Mouse (Mus musculus) yolk sac, embryonic 10.5 days (tissue): ENCODE measurements at regions not wholly inside any gene's neighbourhood (a gene's known extent, or its start where the extent isn't known, plus 50 kb on each side); places are given as distances from the start of the nearest gene placed in this dataset.

Experiments used
- DNase-seq: peaks from one replicate; pipeline ENCODE4 v3.0.0-alpha.2; 2017; ENCODE audit warnings: low spot score

DNA sequence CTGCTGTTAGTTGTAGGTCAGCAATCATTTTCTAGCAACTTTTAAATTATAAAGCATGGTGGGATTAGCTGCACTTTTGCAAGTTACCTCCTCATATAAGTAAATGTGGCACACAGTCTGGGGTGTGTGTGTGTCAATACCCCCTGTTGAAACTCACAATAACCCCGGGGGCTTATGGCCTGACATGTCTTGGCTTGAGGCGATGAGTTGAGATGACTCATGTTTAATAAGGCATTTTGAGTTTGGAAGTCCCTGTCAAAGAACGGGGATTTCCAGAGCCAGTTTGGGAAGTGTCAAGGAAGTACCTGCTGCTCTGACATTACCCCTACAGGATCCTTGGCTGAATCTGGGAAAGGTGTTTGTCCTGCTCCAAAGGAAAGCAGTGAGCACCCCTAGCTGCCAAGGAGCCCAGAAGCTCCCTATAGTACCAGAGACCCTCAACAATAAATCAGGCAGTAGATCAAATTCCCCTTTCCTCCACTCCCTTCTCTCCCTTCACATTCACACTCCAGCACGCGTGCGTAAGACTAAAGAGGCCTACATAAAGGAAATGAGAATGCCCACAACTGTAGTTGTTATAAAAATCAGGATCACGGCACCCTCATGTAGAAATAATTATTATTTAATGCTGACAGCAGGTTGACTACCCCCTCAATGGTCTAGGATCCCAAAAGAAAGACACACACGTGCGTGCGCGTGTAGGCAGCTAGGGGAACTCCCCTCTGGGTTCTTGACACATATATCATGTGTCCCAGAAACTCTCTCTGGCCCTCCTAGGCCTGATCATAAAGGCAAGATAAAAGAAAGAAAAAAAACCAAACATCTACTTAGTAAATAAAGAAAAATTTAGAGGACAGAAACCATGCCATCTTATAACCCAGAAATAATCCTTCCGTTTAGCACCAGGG is 216.3 kb upstream of the Cdh5 start:
- no peak for DNase-seq

DNA sequence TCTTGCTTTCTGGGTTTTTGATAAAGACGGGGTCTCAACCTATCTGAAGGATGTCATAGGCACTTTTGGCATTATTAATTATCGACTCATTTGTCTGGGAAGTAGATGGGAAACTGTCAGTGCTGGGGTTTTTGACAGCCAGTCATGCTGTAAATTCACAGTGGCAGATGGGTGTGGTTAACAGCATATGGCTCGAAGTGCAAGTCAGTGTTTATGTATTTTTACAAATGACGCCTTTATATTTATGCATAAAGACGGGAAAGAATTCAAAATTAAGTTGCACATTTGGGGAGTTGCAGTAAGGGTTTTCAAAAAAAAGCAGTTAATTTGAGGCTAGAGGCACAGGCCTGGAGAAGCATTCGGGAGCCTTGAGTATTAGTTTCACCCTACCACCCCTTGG is 206.8 kb upstream of the Cdh5 start:
- DNase-seq, result no peak

DNA sequence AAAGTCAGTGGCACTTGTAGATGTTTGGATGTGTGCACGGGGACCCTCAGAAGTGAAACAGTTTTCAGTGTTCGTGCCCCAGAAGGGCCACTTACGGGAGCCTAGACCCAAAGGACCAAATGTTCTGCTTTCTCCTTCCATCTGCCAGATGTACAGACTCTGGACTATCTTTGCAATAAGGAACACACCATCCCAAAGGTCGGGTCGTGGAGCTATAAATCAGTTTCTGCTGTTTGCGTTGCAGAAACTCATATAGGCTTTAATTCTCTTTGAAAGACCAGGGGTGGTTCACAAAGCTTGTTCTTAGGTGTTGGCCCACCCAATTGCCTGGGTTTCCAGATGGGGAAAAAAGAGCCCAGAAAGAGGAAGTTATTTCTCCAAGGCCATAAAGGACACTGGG is 206.3 kb upstream of the Cdh5 start:
- DNase-seq, result no peak

DNA sequence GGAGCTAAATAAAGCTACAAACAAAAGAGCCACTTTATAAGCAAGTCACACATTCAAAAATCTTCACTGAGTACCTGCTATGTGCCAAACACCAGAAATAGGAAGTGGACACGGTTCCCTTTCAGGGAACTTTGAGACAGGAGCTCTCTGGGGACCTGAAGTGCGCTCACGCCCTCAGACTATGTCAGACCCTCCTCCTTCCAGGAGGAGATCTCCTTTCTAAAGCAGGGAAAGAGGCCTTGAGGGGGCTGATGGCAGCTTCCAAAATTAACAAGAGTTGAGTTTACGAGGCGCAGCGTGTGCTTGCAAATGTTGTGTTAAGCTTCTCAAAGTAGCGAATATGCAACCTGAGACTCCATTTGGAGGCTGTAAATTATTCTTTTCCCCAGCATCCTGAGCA is 204.0 kb upstream of the Cdh5 start:
- DNase-seq, result no peak

DNA sequence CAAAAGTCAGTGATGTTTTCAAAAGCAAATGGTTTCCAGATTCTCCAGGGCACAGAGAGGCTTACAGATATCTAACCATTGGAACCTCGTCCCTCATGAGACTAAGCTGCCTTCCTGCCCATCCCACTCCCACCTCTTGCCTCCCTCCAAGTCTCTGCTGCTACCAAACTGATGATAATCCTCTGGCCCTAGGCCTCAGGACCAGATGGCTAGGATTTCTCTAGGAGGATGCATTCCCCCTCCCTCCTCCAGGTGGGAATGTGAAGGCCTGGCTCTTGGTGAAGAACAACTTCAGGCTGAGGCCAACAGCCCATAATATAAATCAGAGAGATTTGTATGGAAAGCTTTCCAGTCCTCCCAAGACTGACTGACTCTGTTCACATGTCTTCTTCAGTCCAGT is 198.9 kb upstream of the Cdh5 start:
- DNase-seq, result no peak

DNA sequence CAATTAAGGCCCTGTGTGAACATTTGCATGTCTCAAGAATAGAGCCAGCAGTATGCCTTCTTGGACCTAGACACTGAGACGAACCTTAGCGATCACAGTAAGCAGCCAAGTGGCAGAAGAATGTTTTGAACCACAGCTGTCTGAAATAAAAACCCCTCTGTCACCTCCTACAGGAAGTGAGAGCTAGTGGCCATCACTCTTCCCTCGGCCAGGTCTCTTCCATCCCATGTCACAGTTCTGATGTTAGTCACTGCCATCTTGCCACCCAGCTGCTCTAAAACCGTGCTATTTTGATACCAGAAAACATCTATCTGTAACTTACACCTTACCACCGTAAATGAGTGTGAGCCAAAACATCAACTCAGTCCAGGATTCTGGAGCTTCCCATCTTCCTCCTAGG is 197.8 kb upstream of the Cdh5 start:
- no peak for DNase-seq

DNA sequence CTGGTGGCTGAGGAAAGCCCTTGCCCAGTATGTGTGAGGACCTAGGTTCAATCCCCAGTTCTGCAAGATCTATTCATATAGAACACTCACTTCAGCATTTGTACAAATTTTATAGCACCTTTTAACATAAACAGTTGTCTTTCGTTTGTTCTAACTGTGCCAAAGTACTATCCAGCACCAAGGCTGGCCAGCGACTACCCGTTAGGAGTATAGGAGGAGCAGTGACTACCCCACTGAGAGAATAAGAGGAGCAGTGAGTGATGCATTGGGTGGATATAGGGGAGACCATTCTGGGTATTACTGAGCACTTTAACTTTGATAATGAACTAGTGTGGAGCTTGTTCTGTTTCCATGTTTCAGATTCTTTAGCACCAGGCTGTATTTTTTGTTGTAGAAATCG is 193.8 kb upstream of the Cdh5 start:
- no peak for DNase-seq

DNA sequence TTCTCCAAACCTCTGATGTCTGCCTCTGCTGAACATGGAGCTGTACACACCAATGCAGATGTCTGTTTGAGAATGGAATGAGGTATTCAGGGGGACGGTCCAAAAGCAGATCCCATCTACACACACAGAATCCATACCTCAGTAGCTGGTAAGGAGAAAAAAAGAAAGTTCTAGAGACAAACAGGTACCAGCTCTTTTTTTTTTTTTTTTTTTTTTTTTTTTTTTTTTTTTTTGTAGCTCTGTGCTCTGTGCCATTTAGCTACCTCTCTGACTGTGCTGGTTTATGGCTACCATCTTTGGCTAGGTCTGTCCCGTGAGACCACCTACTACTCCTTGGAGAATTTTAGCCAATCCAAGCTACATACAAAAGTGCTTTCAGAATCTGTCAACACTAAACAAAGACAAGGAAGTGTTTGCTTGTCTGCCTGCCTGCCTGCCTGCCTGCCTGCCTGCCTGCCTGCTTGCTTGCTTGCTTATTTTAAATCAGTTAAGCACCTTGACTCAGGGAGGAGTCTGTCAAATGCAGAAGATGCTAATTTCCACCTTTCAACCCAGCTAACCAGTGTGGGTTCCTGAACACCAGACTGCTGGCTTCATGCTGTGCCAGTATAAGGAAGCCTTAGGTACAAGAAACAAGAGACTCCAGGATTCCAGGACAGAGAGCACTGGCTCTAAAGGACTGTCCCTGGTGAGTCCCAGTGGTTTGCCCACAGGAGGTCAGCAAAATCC is 190.0 kb upstream of the Cdh5 start:
- no peak for DNase-seq

DNA sequence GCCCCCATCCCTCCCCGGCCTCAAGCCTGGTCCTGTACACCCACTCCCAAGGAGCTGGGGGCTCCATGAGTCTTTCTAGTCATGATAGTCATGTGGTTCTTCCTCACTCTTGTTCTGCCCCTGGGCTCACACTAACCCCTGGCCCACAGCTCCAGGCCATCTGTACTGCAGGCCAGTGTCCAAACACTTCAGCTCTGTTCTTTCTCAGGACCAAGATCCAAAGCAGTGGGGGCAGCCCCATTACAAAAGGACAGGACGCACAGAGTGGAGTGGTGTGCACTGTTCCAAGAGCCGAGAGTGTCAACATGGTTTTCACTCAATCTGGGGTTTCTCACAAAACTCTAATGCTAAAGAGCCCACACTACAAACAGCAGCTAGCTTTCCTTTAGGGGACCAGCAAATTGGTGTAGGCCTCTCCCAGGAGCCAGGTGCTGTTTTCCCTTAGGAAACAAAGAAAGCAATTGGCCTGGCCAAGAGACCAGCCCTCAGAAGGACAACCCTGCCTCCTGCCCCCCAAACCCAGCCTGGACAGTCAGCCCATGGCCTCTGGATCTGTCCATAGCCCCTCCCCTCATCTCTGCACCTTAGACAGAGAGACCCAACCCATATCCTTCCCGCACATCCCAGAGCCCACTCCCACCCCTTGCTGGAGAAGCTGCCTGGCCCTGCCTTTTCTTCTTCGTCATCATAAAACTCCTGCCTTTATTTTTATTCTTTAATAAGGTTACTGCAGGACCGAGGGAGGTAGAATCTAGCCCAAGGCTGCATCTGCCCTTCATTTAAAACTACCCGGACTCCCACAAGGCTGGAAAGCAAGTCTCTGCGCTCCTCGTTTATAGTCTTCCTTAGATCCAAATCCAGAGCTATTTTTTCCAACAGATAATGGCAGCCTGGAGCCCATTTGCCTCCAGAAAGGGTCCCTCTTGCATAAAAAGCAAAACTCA is 188.2 kb upstream of the Cdh5 start:
- no peak for DNase-seq

DNA sequence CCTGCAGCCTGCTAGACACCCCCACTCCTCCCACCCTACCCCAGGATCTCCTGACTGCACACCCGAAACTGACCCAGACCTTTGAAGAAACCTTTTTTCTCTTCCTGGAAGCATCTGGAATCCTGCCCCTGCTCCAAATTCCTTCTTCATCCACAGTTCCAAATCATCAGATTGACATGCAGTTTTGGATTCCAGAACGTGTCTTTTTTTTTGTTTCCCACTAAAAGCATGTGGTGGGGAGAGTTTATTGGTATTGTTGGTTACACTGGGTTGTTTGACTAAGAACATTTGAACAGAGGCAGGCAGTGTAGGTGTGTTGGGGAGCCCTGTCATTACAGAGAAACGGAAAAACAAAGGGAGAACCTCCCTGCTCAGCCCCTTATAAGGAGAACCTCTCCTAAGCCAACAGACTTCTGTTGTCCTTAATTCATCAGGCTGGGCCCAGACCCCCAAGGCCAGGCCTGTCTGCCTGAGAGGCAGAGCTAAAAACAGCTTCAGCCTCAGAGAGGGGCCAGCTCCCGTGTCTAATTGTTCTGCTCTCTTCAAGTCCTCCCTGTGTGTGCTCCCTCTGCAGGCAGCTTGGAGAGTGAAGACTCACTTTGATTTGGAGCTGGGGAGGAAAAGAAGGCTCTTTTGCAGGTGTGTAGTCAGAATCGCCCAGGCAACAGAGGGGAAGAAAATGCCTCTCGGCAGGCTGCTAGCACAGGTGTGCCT is 187.3 kb upstream of the Cdh5 start:
- peak; percentile 6 for DNase-seq

DNA sequence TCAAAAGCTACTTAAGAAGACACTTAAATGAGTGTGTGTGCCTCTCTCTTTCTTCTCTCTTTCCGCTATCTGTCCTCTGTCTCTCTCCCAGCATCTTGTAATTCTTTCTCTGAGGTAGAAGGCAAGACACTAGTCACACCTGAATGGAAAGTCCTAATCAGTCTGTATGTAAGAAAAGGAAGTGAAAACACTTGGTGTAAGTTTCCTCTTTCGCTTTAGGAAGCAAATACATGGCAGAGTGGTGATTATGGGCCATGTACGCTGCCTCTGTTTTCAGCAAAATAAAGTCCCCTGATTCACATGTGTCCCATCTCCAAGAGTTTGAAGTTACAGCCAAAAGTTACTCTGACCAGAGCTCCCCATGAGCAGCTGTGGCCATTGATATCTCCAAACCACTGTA is 182.1 kb upstream of the Cdh5 start:
- DNase-seq, result no peak

DNA sequence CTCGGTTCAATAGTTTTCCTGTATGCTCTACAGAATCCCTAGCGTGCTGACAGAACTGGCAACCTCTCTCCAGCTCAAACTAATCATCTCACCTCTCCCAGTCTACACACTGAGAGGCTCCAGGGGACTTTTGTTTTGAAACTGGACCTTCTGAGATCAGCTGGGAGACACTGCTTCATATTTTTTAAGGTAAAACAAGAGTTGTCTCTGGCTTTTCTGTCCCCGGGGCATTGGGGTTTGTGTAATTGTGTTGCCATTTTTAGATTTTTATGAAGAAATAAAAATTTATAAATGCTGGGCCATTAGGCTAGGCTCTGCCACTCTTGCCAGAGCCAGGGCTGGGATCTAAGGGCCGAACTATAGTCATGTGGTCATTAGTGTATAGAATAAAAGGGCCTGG is 179.8 kb upstream of the Cdh5 start:
- no peak for DNase-seq

DNA sequence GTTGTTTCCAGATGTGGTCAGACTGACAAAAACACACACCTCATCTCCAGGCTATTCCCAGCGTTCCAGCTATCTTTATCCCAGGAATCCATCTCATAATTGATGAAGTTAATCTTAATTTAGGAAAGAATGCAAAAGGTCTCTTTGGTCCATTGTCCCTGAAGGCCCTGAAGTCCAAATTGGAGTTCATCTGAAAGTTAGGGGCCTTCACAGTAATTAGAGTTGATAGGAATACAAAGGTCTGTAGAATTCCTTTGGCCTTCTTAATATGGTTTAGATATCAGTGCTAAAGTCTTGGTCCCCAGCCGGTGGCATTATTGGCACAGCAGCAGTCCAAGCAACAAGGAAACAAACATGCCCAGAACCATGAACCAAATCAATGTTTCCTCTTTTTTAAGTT is 178.7 kb upstream of the Cdh5 start:
- no peak for DNase-seq

DNA sequence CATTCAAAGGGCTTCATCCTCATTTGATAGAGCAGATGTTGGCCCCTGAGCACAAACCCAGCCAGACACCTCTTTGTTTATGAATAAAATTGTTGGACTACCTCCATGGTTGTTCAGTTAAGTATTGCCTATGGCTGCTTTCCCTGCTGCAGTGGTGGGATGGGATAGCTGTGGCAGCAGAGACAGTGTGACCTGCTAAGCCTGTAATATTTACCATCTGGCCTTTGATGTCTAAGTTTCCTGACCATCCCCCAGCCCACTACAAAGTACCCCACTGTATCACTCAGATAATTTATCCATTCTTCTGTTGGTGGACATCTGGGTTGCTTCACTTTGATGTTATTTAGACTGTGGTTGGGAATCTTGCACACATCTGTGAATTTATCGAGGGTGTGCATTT is 168.7 kb upstream of the Cdh5 start:
- no peak for DNase-seq

DNA sequence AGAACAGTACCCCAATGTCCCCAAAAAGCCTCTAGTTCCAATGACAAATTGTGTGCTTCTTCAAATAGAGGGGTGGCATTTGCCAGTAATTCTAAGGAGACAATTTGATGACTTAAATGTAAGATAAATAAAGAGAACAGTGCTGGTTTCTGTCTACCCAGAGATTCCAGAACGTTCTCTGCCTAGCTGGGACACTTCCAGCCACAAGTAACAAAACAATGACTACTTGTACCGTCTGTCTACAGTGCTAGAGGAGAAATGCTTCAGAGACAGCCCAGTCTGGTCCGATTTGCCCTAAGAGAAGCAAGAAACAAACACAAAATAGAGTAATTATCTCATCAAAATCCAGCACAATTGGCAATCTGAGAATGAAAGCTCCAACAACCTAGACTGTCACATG is 164.9 kb upstream of the Cdh5 start:
- no peak for DNase-seq

DNA sequence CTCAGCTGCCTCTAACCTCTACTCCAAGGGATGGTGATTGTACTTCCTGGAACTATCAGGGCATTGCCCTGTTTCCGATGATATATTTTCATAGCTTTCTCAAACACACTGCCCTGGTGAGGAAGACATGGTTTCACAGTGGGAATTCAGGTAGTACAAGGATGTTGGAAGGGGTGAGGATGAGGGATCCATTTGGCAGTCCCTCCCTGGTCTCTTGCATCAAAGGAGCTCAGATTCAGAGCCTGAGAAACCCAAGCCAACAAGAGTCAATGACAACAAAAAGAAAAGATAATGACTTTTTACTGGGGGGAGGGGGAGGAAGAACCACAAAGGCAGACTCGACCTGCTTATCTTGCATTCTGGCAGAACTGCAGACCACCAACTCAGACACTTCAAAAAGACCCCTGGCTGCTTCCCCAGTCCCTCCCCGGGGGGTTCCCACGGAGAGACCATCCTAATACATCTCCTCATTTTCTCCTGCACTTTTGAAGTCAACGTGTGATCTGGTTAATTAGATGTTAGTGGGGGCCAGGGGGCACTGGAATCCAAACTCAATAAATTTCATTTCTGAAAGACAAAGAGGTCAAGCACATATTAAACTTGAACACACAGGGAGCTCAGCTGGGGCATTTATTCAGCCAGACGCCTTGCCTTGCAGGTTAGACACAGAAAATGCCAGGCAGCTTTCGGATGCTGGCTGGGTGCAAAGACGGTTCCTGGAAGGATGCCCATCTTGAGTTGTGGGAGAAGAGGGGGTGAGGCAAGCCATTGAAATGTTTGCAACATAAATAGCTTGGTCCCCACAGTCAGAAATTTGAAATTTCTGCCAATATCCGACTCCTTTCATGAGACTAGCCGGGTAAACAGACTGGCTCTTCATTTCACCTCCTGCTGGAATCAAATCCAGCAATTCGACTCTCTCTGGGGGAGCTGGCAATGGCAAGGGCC is 162.9 kb upstream of the Cdh5 start:
- no peak for DNase-seq

DNA sequence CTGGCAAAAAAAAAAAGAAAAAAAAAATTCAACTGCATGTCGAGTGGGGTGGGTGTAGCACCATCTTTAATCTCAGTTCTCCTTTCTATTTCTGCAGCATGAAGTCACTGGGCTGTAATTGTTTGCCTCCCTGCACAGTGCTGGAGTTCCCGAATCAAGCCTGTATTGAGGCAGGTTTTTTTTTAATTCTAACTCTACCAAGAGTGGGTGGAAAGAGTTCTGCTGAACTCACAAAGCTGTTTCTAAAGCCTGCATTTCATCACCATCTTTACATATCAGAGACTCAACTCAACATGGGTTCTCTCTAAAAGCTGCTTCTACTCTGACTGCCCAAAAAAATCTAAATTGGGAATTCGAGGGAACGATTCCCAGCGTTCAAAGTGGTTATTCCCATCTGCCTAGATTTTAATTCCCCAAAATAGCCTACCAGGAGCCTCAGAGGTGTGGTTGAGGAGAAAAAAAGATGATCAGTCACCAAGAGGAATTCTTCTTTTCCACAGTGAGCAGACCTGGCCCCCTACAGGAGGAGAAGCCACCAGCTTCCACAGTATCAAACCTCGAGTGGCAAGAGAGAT is 160.4 kb upstream of the Cdh5 start:
- DNase-seq, result no peak

DNA sequence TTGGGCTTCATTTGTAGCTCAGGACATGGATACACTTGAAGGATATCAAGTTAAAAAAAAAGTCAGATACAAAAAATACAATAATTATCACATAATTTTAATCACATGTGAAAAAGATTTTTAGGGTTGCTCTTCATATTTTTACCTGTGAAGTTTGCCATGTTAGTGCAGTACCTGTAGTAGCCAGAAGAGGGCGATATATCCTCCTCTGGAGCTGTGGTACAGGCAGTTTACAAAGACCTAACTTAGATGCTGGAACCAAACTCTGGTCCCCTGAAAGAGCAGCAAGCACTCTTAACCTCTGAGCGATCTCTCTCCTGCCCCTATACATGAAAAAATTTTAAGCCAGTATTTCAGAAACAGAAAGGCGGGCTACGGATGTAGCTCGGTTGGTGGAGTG is 153.0 kb upstream of the Cdh5 start:
- DNase-seq, result no peak

DNA sequence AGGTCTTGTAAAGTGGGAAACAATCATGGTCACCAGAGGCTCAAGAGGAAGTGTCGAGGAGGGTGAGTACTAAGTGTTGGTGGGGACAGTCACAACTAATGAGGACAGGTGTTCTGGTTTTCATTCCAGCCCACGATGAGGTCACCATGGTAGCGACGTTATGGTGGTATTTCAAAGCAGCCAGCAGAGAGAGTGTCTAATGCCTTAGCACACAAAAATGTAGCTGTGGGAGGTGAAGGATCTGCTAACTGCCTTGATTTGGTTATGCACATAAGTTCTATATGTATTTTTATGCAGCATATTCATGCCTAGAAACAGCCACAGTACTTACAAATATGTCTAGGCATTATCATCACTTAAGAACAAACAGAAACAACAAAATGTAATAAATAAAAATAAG is 151.0 kb upstream of the Cdh5 start:
- no peak for DNase-seq

DNA sequence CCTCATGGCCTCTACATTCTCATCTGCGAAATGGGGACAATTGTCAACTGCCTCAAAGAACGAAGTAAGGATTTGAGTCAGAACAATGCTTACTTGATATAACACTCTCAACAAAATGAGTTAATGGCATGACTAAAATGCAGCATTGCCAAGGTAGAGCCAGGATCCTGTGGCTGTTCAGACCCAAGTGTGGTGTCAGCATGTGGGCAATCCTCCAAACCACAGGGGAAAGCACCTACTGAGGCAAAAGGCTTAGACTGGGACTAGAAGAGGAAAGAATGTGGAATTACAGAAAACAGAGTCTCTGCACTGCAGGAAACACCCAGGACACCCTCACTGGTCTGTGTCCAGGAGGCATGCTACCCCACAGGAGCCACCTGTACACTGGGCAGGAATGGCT is 147.8 kb upstream of the Cdh5 start:
- DNase-seq, result no peak
